Mouse (Mus musculus) limb, embryonic 11.5 days (tissue): Measurements from ENCODE around the gene Bmp15. TPM values are rescaled to one million over a fixed set of nuclear protein-coding genes. Genes with fewer than 3 reads are reported as not detected.

Source experiments
- polyA plus RNA-seq: library from polyadenylated mRNA; unstranded; fragments of >200 nt; fragmentation: Nextera tagmentation; extraction: Ambion mirVana; gene quantifications from 2 replicates; pipeline ENCODE4 v1.2.1, GENCODE M21; 2014

The Bmp15 gene
- polyA plus RNA-seq, 1 experiment from 2014 or later: 0.04 TPM

Other genes starting within 250 kb of the Bmp15 start
- gene AU022751, start 237.3 kb downstream of the Bmp15 start, polyA plus RNA-seq: 0.09 TPM in 1 of 2 replicates, not detected in the other
- 11.8 and 13.6 TPM in 2 replicates for gene Nudt10, start 147.7 kb downstream of the Bmp15 start, polyA plus RNA-seq
- gene Shroom4, start 79.1 kb upstream of the Bmp15 start, polyA plus RNA-seq: 14.1 and 16.3 TPM in 2 replicates